Mouse (Mus musculus) liver, postnatal 0 days (tissue): ENCODE data around the gene Tgif2.

Experiments used
- CTCF ChIP-seq: sonication (generic); IDR thresholded peaks from 2 replicates; pipeline ENCODE4 v1.5.1; 2016; ENCODE audit warnings: antibody characterized with exemption, low read depth
- EP300 ChIP-seq: IDR thresholded peaks from 2 replicates; pipeline ENCODE4 v1.6.1; 2016; ENCODE audit warnings: antibody characterized with exemption, low read depth, mild to moderate bottlenecking

- TF ChIP-seq CTCF (no peak), EP300 (no peak)
These were observed 37.9 kb downstream of the Tgif2 start for GRCm38 (mm10) chr2:156877726-156878125.
